Comparison of ENCODE assay signal across 15 mouse cellular contexts in genomic region chr11:85889730-85890562, GRCm38 (mm10). TPM values are rescaled to one million over a fixed set of nuclear protein-coding genes. Genes with fewer than 3 reads are reported as not detected.
A peak's percentile ranks its signal among the peaks of the same experiment; 100 is the strongest.
DNase-seq lines count a peak whose midpoint lies in the region; ATAC-seq and TF ChIP-seq lines count a peak whose summit lies in the region.
"Had no signal": no experiment of that assay in that cellular context is flagged by ENCODE, and none has a peak within 500 bp of the region (broad histone marks: within the 10 kb centered on the region; RNA-seq: fewer than 3 reads in every experiment).

No protein-coding gene starts in this region.

- H3K36me3 ChIP-seq in heart, embryonic 10.5 days: no peaks in the 10 kb centered on the region
- no peaks in the 10 kb centered on the region for H3K36me3 ChIP-seq in embryonic facial prominence, embryonic 13.5 days
- H3K36me3 ChIP-seq in lung, postnatal 0 days (ENCODE audit: insufficient read depth, low read length): no peaks in the 10 kb centered on the region
- H3K36me3 ChIP-seq: hindbrain, embryonic 12.5 days; stomach, embryonic 15.5 days had no signal

- no peak for TF ChIP-seq CTCF in lung, adult 2 months (IDR thresholded peaks at IDR 0.05; ENCODE audit: insufficient read depth, low read length)
- TF ChIP-seq CTCF in lung, postnatal 0 days (IDR thresholded peaks at IDR 0.05): no peak

- no peaks in the 10 kb centered on the region for H3K9me3 ChIP-seq in heart, embryonic 10.5 days
- H3K9me3 ChIP-seq in embryonic facial prominence, embryonic 13.5 days: no peaks in the 10 kb centered on the region
- H3K9me3 ChIP-seq in lung, postnatal 0 days (ENCODE audit: low read length): no peaks in the 10 kb centered on the region
- H3K9me3 ChIP-seq: hindbrain, embryonic 12.5 days; stomach, embryonic 15.5 days had no signal

- peaks cover 100% of the 10 kb centered on the region for H3K27me3 ChIP-seq in heart, embryonic 10.5 days (ENCODE audit: insufficient read depth, poor library complexity, severe bottlenecking)
- H3K27me3 ChIP-seq in embryonic facial prominence, embryonic 13.5 days: peaks cover 93% of the 10 kb centered on the region
- peaks cover 35% of the 10 kb centered on the region for H3K27me3 ChIP-seq in lung, postnatal 0 days (replicated peaks; ENCODE audit: insufficient read depth, low read length)

- H3K4me1 ChIP-seq in heart, embryonic 10.5 days: peaks cover 47% of the 10 kb centered on the region
- H3K4me1 ChIP-seq in lung, adult 2 months (ENCODE audit: control insufficient read depth, insufficient read depth, low read length): peaks cover 7% of the 10 kb centered on the region
- peaks cover 33% of the 10 kb centered on the region for H3K4me1 ChIP-seq in embryonic facial prominence, embryonic 13.5 days
- no peaks in the 10 kb centered on the region for H3K4me1 ChIP-seq in lung, postnatal 0 days (ENCODE audit: insufficient read depth, low read depth, low read length)

- under 1% methylated on average over 47 of the region's 47 CpGs for WGBS in heart, embryonic 10.5 days
- 11% methylated on average over 47 of the region's 47 CpGs for WGBS in lung, adult 2 months
- WGBS in embryonic facial prominence, embryonic 13.5 days: 5% methylated on average over 47 of the region's 47 CpGs
- 3% methylated on average over 47 of the region's 47 CpGs for WGBS in lung, postnatal 0 days

- TF ChIP-seq EP300 in lung, postnatal 0 days (IDR thresholded peaks at IDR 0.05): no peak

- peak overlapping the region; percentile 49 for H3K4me3 ChIP-seq in heart, embryonic 10.5 days
- H3K4me3 ChIP-seq in lung, adult 2 months (replicated peaks; ENCODE audit: extremely low read depth, low read depth, low read length): peak overlapping the region; percentile 36
- H3K4me3 ChIP-seq in embryonic facial prominence, embryonic 13.5 days: peak overlapping the region; percentile 19
- peak overlapping the region; percentile 51 for H3K4me3 ChIP-seq in lung, postnatal 0 days (ENCODE audit: low read depth, low read length)
- H3K4me3 ChIP-seq: hindbrain, embryonic 12.5 days; stomach, embryonic 15.5 days had no signal

- peak overlapping the region; percentile 72 for H3K27ac ChIP-seq in heart, embryonic 10.5 days
- H3K27ac ChIP-seq in embryonic facial prominence, embryonic 13.5 days: no peak overlapping the region
- peak overlapping the region; percentile 87 for H3K27ac ChIP-seq in lung, postnatal 0 days (ENCODE audit: low read length)
- H3K27ac ChIP-seq: hindbrain, embryonic 12.5 days; stomach, embryonic 15.5 days had no signal

- peak overlapping the region; percentile 14; the same call in 1 of the 2 replicates for H3K4me2 ChIP-seq in embryonic facial prominence, embryonic 13.5 days
- H3K4me2 ChIP-seq in lung, postnatal 0 days (replicated peaks; ENCODE audit: low read depth, low read length): peak overlapping the region; percentile 59
- H3K4me2 ChIP-seq: hindbrain, embryonic 12.5 days; stomach, embryonic 15.5 days had no signal

- TF ChIP-seq POLR2A in lung, adult 2 months (IDR thresholded peaks at IDR 0.05; ENCODE audit: borderline replicate concordance, extremely low read depth, low read depth, low read length): peak; percentile 28; the same call in 1 of the 2 replicates

- H3K9ac ChIP-seq in embryonic facial prominence, embryonic 13.5 days: no peak overlapping the region
- peak overlapping the region; percentile 78 for H3K9ac ChIP-seq in lung, postnatal 0 days (replicated peaks; ENCODE audit: low read depth)
- H3K9ac ChIP-seq: forebrain, postnatal 0 days; hindbrain, embryonic 12.5 days; stomach, embryonic 15.5 days had no signal

- no peak for ATAC-seq in embryonic facial prominence, embryonic 13.5 days (ENCODE audit: insufficient number of reproducible peaks, insufficient read depth, low FRiP score, low TSS enrichment, low read depth)
- peak; percentile 29 for ATAC-seq in lung, postnatal 0 days
- ATAC-seq: forebrain, postnatal 0 days had no signal

- DNase-seq in heart, embryonic 10.5 days (ENCODE audit: low spot score): no peak
- no peak for DNase-seq in heart, adult 18-20 months
- no peak for DNase-seq in lung, adult 2 months
- no peak for DNase-seq in lung, postnatal 25 days (ENCODE audit: low spot score)
- peak; percentile 51 for DNase-seq in lung, postnatal 0 days (ENCODE audit: low spot score)
- DNase-seq in spleen, adult 12 weeks (ENCODE audit: low spot score): no peak
- DNase-seq in cerebellum, adult 11-12 months: no peak
- DNase-seq: cerebellum, adult 9-11 months; layer of hippocampus, adult 9-11 months had no signal

RNA-seq across cellular contexts. Expression of gene Tbx4, which starts 3.7 kb away (rescaled TPM):
- polyA plus RNA-seq in heart, embryonic 10.5 days (2016; fragmentation: Nextera tagmentation; extraction: Ambion mirVana): 0.80 and 4.1 TPM in 2 replicates
- total RNA-seq in heart, adult 18-20 months (2021): under 1 TPM in 1 of 2 experiments, not detected in 1; 0.10 TPM
- 79.5 and 80.4 TPM in 2 replicates for polyA plus RNA-seq in lung, adult 2 months (2012; rRNA removed)
- 3.0 and 3.1 TPM in 2 replicates for polyA plus RNA-seq in embryonic facial prominence, embryonic 13.5 days (2015; fragmentation: Nextera tagmentation; extraction: Ambion mirVana)
- polyA plus RNA-seq in lung, postnatal 0 days (2015; fragmentation: Nextera tagmentation; extraction: Ambion mirVana): 46.2 and 48.5 TPM in 2 replicates
- total RNA-seq: adrenal gland, postnatal 4 days; megakaryocyte, adult 5-6 weeks had no signal

RNA-seq across cellular contexts. Expression of gene Gm11444, which starts 39.8 kb away (rescaled TPM):
- not detected in 2 replicates for polyA plus RNA-seq in heart, embryonic 10.5 days (2016; fragmentation: Nextera tagmentation; extraction: Ambion mirVana)
- not detected for total RNA-seq in heart, adult 18-20 months (2021)
- not detected in 2 replicates for polyA plus RNA-seq in lung, adult 2 months (2012; rRNA removed)
- not detected in 2 replicates for polyA plus RNA-seq in embryonic facial prominence, embryonic 13.5 days (2015; fragmentation: Nextera tagmentation; extraction: Ambion mirVana)
- not detected in 2 replicates for polyA plus RNA-seq in lung, postnatal 0 days (2015; fragmentation: Nextera tagmentation; extraction: Ambion mirVana)
- total RNA-seq: adrenal gland, postnatal 4 days; forebrain, postnatal 0 days; megakaryocyte, adult 5-6 weeks had no signal
- polyA plus RNA-seq: forebrain, postnatal 0 days; hindbrain, embryonic 12.5 days; stomach, embryonic 15.5 days had no signal

RNA-seq across cellular contexts. Expression of gene Tbx2, which starts 57.6 kb away (rescaled TPM):
- 2.5 and 7.6 TPM in 2 replicates for polyA plus RNA-seq in heart, embryonic 10.5 days (2016; fragmentation: Nextera tagmentation; extraction: Ambion mirVana)
- total RNA-seq in heart, adult 18-20 months (2021): 1 to 10 TPM; 3.9 to 4.9 TPM
- polyA plus RNA-seq in lung, adult 2 months (2012; rRNA removed): 257 and 302 TPM in 2 replicates
- 14.2 and 14.5 TPM in 2 replicates for polyA plus RNA-seq in embryonic facial prominence, embryonic 13.5 days (2015; fragmentation: Nextera tagmentation; extraction: Ambion mirVana)
- polyA plus RNA-seq in lung, postnatal 0 days (2015; fragmentation: Nextera tagmentation; extraction: Ambion mirVana): 43.6 and 49.6 TPM in 2 replicates
